20 mouse cellular contexts compared by ENCODE assay signal in the genomic region with DNA sequence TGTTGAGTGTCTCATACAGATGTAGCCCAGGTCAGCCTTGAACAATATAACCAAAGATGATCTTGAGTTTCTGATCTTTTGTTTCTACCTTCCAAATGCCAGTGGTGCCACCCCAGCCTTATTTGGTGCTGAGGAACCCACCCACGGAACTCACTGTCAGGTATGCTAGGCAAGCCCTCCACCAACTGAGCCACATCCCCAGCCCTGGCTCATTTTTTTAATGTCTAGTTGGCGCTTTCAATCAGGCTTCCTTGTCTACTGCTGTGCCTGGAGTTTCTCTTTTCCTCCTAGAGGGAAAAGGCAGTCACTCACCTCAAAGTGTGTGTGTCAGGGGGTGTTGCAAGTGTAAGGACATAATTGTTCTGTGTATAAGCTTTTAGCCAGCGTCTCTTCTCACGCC. TPM values are rescaled to one million over a fixed set of nuclear protein-coding genes. Genes with fewer than 3 reads are reported as not detected.
DNase-seq lines count a peak whose midpoint lies in the region; ATAC-seq and TF ChIP-seq lines count a peak whose summit lies in the region.
"Had no signal": no experiment of that assay in that cellular context is flagged by ENCODE, and none has a peak within 500 bp of the region (broad histone marks: within the 10 kb centered on the region; RNA-seq: fewer than 3 reads in every experiment).

No protein-coding gene starts in this region.

- H3K9ac ChIP-seq in kidney, postnatal 0 days (ENCODE audit: low read depth, low read length), result no peak overlapping the region; the same call in 1 of the 2 replicates
- peak overlapping the region; percentile 8; the same call in 1 of the 2 replicates for H3K9ac ChIP-seq in liver, embryonic 13.5 days
- no peak overlapping the region for H3K9ac ChIP-seq in stomach, embryonic 16.5 days (ENCODE audit: low read length)
- H3K9ac ChIP-seq: embryonic facial prominence, embryonic 15.5 days; heart, embryonic 15.5 days had no signal

- peak overlapping the region; percentile 32 for H3K4me2 ChIP-seq in kidney, postnatal 0 days (ENCODE audit: low read length)
- peak overlapping the region; percentile 85 for H3K4me2 ChIP-seq in liver, embryonic 13.5 days
- H3K4me2 ChIP-seq in stomach, embryonic 16.5 days (ENCODE audit: low read depth, low read length), result peak overlapping the region; percentile 8; the same call in 1 of the 2 replicates
- H3K4me2 ChIP-seq: embryonic facial prominence, embryonic 15.5 days; heart, embryonic 15.5 days had no signal

- TF ChIP-seq POLR2A in bone marrow, adult 2 months (IDR thresholded peaks at IDR 0.05; ENCODE audit: borderline replicate concordance, control insufficient read depth, low read depth, low read length), result no peak

- no peaks in the 10 kb centered on the region for H3K9me3 ChIP-seq in kidney, postnatal 0 days (replicated peaks; ENCODE audit: low read length)
- H3K9me3 ChIP-seq in liver, embryonic 13.5 days (replicated peaks), result no peaks in the 10 kb centered on the region
- H3K9me3 ChIP-seq in stomach, embryonic 16.5 days (replicated peaks; ENCODE audit: control insufficient read depth, low read length), result peaks cover 8% of the 10 kb centered on the region; the same call in 1 of the 2 replicates
- H3K9me3 ChIP-seq: embryonic facial prominence, embryonic 15.5 days; heart, embryonic 15.5 days had no signal

- no peak for DNase-seq in kidney, postnatal 0 days (ENCODE audit: low spot score)
- no peak for DNase-seq in kidney, postnatal 10 days
- DNase-seq in liver, embryonic 13.5 days, result no peak
- DNase-seq in cerebellum, postnatal 25 days, result no peak
- DNase-seq in urinary bladder, postnatal 10 days (ENCODE audit: low spot score), result no peak
- DNase-seq: adrenal gland, postnatal 36 days; cerebellum, postnatal 10 days; embryo, embryonic 11 days; heart, adult 18-20 months; left cerebral cortex, postnatal 4 days; lung, adult 2 months; lung, postnatal 36 days; midbrain, embryonic 14.5 days; retina, postnatal 1 day; thymus, postnatal 14 days had no signal

- WGBS in kidney, postnatal 0 days, result 92% methylated on average over 4 of the region's 4 CpGs
- WGBS in bone marrow, adult 2 months, result 86% methylated on average over 4 of the region's 4 CpGs
- WGBS in liver, embryonic 13.5 days (ENCODE audit: insufficient replicate concordance), result 79% methylated on average over 4 of the region's 4 CpGs
- 93% methylated on average over 4 of the region's 4 CpGs for WGBS in stomach, embryonic 16.5 days

- TF ChIP-seq CTCF in kidney, postnatal 0 days (IDR thresholded peaks at IDR 0.05; ENCODE audit: low read depth), result no peak
- TF ChIP-seq CTCF in bone marrow, adult 2 months (IDR thresholded peaks at IDR 0.05; ENCODE audit: control insufficient read depth, insufficient read depth, low read length), result no peak

- ATAC-seq in kidney, postnatal 0 days (replicated peaks; ENCODE audit: low FRiP score, low read depth), result no peak
- no peak for ATAC-seq in liver, embryonic 13.5 days (ENCODE audit: low read depth)
- ATAC-seq in stomach, embryonic 16.5 days (ENCODE audit: insufficient read depth, low FRiP score), result no peak

- no peaks in the 10 kb centered on the region for H3K27me3 ChIP-seq in kidney, postnatal 0 days (ENCODE audit: insufficient read depth, low read length)
- H3K27me3 ChIP-seq in liver, embryonic 13.5 days, result no peaks in the 10 kb centered on the region
- no peaks in the 10 kb centered on the region for H3K27me3 ChIP-seq in stomach, embryonic 16.5 days (ENCODE audit: control insufficient read depth, insufficient read depth, low read length)
- H3K27me3 ChIP-seq: embryonic facial prominence, embryonic 15.5 days; heart, embryonic 15.5 days had no signal

- H3K27ac ChIP-seq in kidney, postnatal 0 days, result no peak overlapping the region
- H3K27ac ChIP-seq in bone marrow, adult 2 months (ENCODE audit: control insufficient read depth, insufficient read depth, low read depth, low read length, poor library complexity), result peak overlapping the region; percentile 64; the same call in 1 of the 2 replicates
- H3K27ac ChIP-seq in liver, embryonic 13.5 days, result peak overlapping the region; percentile 44
- H3K27ac ChIP-seq in stomach, embryonic 16.5 days (ENCODE audit: low read length), result peak overlapping the region; percentile 34; the same call in 1 of the 2 replicates
- H3K27ac ChIP-seq: embryonic facial prominence, embryonic 15.5 days; forebrain, embryonic 10.5 days; heart, embryonic 15.5 days had no signal

- no peak overlapping the region for H3K4me3 ChIP-seq in kidney, postnatal 0 days (replicated peaks; ENCODE audit: low read depth, low read length)
- H3K4me3 ChIP-seq in bone marrow, adult 2 months (replicated peaks; ENCODE audit: control insufficient read depth, low read depth, low read length), result no peak overlapping the region
- peak overlapping the region; percentile 90 for H3K4me3 ChIP-seq in liver, embryonic 13.5 days (replicated peaks)
- H3K4me3 ChIP-seq in stomach, embryonic 16.5 days (replicated peaks; ENCODE audit: low read length), result no peak overlapping the region
- H3K4me3 ChIP-seq: embryonic facial prominence, embryonic 15.5 days; forebrain, embryonic 10.5 days; heart, embryonic 15.5 days had no signal

- peaks cover 10% of the 10 kb centered on the region for H3K4me1 ChIP-seq in kidney, postnatal 0 days (replicated peaks; ENCODE audit: insufficient read depth, low read length)
- peaks cover 4% of the 10 kb centered on the region for H3K4me1 ChIP-seq in bone marrow, adult 2 months (ENCODE audit: control insufficient read depth, insufficient read depth, low read length)
- peaks cover 47% of the 10 kb centered on the region for H3K4me1 ChIP-seq in liver, embryonic 13.5 days (replicated peaks)
- H3K4me1 ChIP-seq in stomach, embryonic 16.5 days (ENCODE audit: control insufficient read depth, insufficient read depth, low read length), result peaks cover 11% of the 10 kb centered on the region

- H3K36me3 ChIP-seq in kidney, postnatal 0 days (ENCODE audit: insufficient read depth, low read length), result peaks cover 16% of the 10 kb centered on the region; the same call in 1 of the 2 replicates
- peaks cover 42% of the 10 kb centered on the region for H3K36me3 ChIP-seq in liver, embryonic 13.5 days
- H3K36me3 ChIP-seq in stomach, embryonic 16.5 days (ENCODE audit: control insufficient read depth, insufficient read depth, low read length), result no peaks in the 10 kb centered on the region; the same call in 1 of the 2 replicates

RNA-seq across cellular contexts. Expression of gene Sephs2, which starts 2.8 kb away (rescaled TPM):
- 207 and 215 TPM in 2 replicates for polyA plus RNA-seq in kidney, postnatal 0 days (2015; fragmentation: Nextera tagmentation; extraction: Ambion mirVana)
- 28.4 and 64.7 TPM in 2 replicates for polyA plus RNA-seq in bone marrow, adult 2 months (2011; ENCODE audit: insufficient read depth, insufficient read length, low replicate concordance, missing spikeins)
- polyA plus RNA-seq in liver, embryonic 13.5 days (2015; fragmentation: Nextera tagmentation; extraction: Ambion mirVana), result 138 and 169 TPM in 2 replicates
- 82.2 and 94.3 TPM in 2 replicates for polyA plus RNA-seq in stomach, embryonic 16.5 days (2015; fragmentation: Nextera tagmentation; extraction: Ambion mirVana)

RNA-seq across cellular contexts. Expression of gene Dctpp1, which starts 10.6 kb away (rescaled TPM):
- polyA plus RNA-seq in kidney, postnatal 0 days (2015; fragmentation: Nextera tagmentation; extraction: Ambion mirVana), result 146 and 157 TPM in 2 replicates
- polyA plus RNA-seq in bone marrow, adult 2 months (2011; ENCODE audit: insufficient read depth, insufficient read length, low replicate concordance, missing spikeins), result 23.2 and 50.6 TPM in 2 replicates
- polyA plus RNA-seq in liver, embryonic 13.5 days (2015; fragmentation: Nextera tagmentation; extraction: Ambion mirVana), result 134 and 136 TPM in 2 replicates
- polyA plus RNA-seq in stomach, embryonic 16.5 days (2015; fragmentation: Nextera tagmentation; extraction: Ambion mirVana), result 131 and 145 TPM in 2 replicates

RNA-seq across cellular contexts. Expression of gene Itgal, which starts 25.0 kb away (rescaled TPM):
- 0.93 and 1.1 TPM in 2 replicates for polyA plus RNA-seq in kidney, postnatal 0 days (2015; fragmentation: Nextera tagmentation; extraction: Ambion mirVana)
- polyA plus RNA-seq in bone marrow, adult 2 months (2011; ENCODE audit: insufficient read depth, insufficient read length, low replicate concordance, missing spikeins), result 11.9 and 51.9 TPM in 2 replicates
- 4.1 and 5.2 TPM in 2 replicates for polyA plus RNA-seq in liver, embryonic 13.5 days (2015; fragmentation: Nextera tagmentation; extraction: Ambion mirVana)
- 3.1 and 4.0 TPM in 2 replicates for polyA plus RNA-seq in stomach, embryonic 16.5 days (2015; fragmentation: Nextera tagmentation; extraction: Ambion mirVana)

RNA-seq across cellular contexts. Expression of gene Zfp771, which starts 27.0 kb away (rescaled TPM):
- polyA plus RNA-seq in kidney, postnatal 0 days (2015; fragmentation: Nextera tagmentation; extraction: Ambion mirVana), result 46.2 and 49.3 TPM in 2 replicates
- polyA plus RNA-seq in bone marrow, adult 2 months (2011; ENCODE audit: insufficient read depth, insufficient read length, low replicate concordance, missing spikeins), result 10.6 and 13.1 TPM in 2 replicates
- 19.0 and 20.6 TPM in 2 replicates for polyA plus RNA-seq in liver, embryonic 13.5 days (2015; fragmentation: Nextera tagmentation; extraction: Ambion mirVana)
- 35.5 and 37.8 TPM in 2 replicates for polyA plus RNA-seq in stomach, embryonic 16.5 days (2015; fragmentation: Nextera tagmentation; extraction: Ambion mirVana)

RNA-seq across cellular contexts. Expression of gene Sept1, which starts 38.2 kb away (rescaled TPM):
- 16.7 and 20.5 TPM in 2 replicates for polyA plus RNA-seq in kidney, postnatal 0 days (2015; fragmentation: Nextera tagmentation; extraction: Ambion mirVana)
- polyA plus RNA-seq in bone marrow, adult 2 months (2011; ENCODE audit: insufficient read depth, insufficient read length, low replicate concordance, missing spikeins), result 76.8 and 153 TPM in 2 replicates
- 9.7 and 9.8 TPM in 2 replicates for polyA plus RNA-seq in liver, embryonic 13.5 days (2015; fragmentation: Nextera tagmentation; extraction: Ambion mirVana)
- polyA plus RNA-seq in stomach, embryonic 16.5 days (2015; fragmentation: Nextera tagmentation; extraction: Ambion mirVana), result 14.7 and 15.0 TPM in 2 replicates

Comparison
In these comparisons a context has a peak if more than half of its experiments do, and no peak if none do; other contexts are left out.
1. H3K4me2 ChIP-seq: peak in every context shown above with its lines; median percentile 85 in liver, embryonic 13.5 days; 32 in kidney, postnatal 0 days; 8 in stomach, embryonic 16.5 days.